Mouse (Mus musculus): Measurements from ENCODE around the gene Ceacam18. TPM values are rescaled to one million over a fixed set of nuclear protein-coding genes. Genes with fewer than 3 reads are reported as not detected.
"Not testable (repeated sequence)": the region's sequence is repeated elsewhere in the genome, so short reads cannot be mapped to it uniquely, and the experiment has no call there.

The Ceacam18 gene
- polyA plus RNA-seq, 1 experiment: not detected

DNA sequence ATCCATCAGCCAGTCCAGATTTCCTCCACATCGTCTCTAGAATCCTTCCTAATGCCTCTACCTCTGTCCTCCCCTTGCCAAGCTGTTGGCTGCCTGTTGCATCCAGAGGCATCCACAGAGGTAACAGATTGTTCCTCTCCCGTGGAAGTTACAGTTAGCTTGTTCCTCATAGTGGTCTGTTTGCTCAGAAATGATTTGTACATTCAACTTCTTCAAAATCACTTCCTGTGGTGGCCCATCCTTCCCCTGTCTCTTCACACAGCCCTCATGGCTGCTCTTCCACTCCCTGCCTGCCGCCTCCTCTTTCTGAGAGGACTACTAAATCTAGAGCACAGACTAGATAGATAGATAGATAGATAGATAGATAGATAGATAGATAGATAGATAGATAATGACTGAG is 20.0 kb downstream of the Ceacam18 start:
- TF ChIP-seq TAL1 (IDR thresholded peaks at IDR 0.05; ENCODE audit: low read length): no peak
- H3K9me3 ChIP-seq (ENCODE audit: control insufficient read depth, low read length): peaks cover 4% of the 10 kb centered on the region
- H3K27me3 ChIP-seq (ENCODE audit: control insufficient read depth): no peaks in the 10 kb centered on the region
- no peaks in the 10 kb centered on the region for H3K36me3 ChIP-seq (ENCODE audit: control insufficient read depth)
- H3K4me3 ChIP-seq (replicated peaks): no peak overlapping the region
- H3K4me1 ChIP-seq (ENCODE audit: control insufficient read depth): no peaks in the 10 kb centered on the region

DNA sequence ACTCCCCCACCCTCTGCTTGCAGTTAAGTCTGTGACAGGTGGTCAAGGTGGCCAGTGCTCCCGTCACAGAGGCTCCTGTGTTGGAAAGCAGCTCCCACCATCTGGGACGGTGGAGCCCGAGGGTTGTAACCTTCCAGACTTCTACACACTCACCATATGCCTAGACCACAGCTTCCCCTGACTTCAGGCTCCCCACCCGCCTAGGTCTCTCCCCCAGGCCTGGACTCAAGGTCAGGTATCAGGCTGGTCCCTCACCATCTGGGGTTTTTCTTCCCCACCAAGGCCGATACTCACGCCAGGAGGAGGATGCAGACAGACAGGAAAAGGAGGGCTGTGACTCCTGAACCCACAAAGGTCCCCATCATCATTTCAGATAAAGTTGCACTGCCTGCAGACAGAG is 21.7 kb downstream of the Ceacam18 start:
- Histone ChIP-seq H3K4me1 (ENCODE audit: control insufficient read depth) (no peaks in the 10 kb centered on the region), H3K4me3 (replicated peaks) (no peak overlapping the region), H3K27me3 (ENCODE audit: control insufficient read depth) (no peaks in the 10 kb centered on the region), H3K9me3 (ENCODE audit: control insufficient read depth, low read length) (peaks cover 2% of the 10 kb centered on the region), H3K36me3 (ENCODE audit: control insufficient read depth) (no peaks in the 10 kb centered on the region)
- TF ChIP-seq GATA1 (IDR thresholded peaks at IDR 0.05; ENCODE audit: low read length) (no peak), TAL1 (IDR thresholded peaks at IDR 0.05; ENCODE audit: low read length) (no peak)

DNA sequence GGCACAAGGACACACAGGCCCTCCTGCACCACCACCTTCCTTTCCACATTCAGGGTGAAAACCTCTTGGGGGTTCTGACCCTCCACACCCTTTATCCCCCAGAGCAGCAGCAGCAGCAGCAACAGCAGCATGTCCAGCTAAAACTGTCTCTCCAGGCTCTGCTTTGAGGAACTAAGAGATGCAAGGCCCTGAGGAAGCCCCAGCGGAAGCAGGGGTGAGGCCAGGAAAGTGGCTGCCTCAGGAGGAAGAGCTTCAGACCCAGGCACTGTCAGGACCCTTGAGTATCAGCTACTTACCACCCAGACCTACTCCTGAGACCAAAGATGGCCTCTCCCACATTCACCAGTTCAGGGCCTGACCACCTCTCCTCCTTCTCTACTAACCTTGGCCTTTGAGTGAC is 25.5 kb downstream of the Ceacam18 start, which contains the start of gene Siglece:
Gene Siglece (minus strand): TSS at position 160 of the 400 bp plus-strand sequence.
- TF ChIP-seq GATA1 (IDR thresholded peaks at IDR 0.05; ENCODE audit: low read length) (no peak), TAL1 (IDR thresholded peaks at IDR 0.05; ENCODE audit: low read length) (no peak)
- Histone ChIP-seq H3K27me3 (ENCODE audit: control insufficient read depth) (no peaks in the 10 kb centered on the region), H3K9me3 (ENCODE audit: control insufficient read depth, low read length) (no peaks in the 10 kb centered on the region), H3K36me3 (ENCODE audit: control insufficient read depth) (no peaks in the 10 kb centered on the region), H3K4me3 (replicated peaks) (no peak within 1 kb of the TSS), H3K4me1 (ENCODE audit: control insufficient read depth) (no peaks in the 10 kb centered on the region)

DNA sequence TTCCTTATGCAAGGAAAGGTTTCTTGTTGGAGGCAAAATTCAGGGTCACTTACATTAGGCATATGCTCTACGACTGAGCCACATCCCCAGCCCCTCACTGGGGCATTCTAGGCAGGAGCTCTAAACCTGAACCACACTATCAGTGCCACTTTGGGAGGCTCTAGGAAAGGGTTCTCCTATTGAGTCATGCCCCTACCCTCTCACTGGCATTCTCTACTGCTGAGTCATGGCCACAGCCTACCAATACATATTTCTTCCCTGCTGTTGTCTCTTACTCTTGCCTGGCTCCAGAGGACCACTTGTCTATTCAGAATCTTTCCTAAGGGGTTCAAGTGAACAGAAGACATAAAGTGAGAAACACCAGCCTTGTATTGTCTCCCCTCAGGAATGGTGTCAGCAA is 28.3 kb downstream of the Ceacam18 start:
- no peak for TF ChIP-seq GATA1 (IDR thresholded peaks at IDR 0.05; ENCODE audit: low read length)
- TF ChIP-seq TAL1 (IDR thresholded peaks at IDR 0.05; ENCODE audit: low read length): no peak
- Histone ChIP-seq H3K4me1 (ENCODE audit: control insufficient read depth) (no peaks in the 10 kb centered on the region), H3K9me3 (ENCODE audit: control insufficient read depth, low read length) (no peaks in the 10 kb centered on the region), H3K36me3 (ENCODE audit: control insufficient read depth) (no peaks in the 10 kb centered on the region), H3K4me3 (replicated peaks) (no peak overlapping the region), H3K27me3 (ENCODE audit: control insufficient read depth) (no peaks in the 10 kb centered on the region)

DNA sequence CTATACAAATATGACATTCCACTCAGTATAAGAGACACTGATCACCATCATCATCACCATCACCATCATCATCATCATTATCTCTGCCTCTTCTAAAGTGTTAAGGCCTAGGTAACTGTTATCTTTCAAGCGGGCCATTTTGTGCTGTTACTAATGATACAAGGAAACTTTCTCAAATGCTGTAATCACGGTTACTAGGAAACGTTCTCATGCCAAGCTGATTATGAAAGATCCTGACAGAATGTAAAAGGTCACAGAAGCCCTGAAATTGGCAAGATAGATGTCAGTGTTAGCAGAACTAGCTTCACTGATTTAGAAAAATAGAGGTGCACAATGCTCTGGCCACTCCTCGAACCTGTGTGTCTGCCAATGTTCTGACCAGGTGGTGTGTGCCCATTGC is 32.7 kb downstream of the Ceacam18 start:
- peaks cover 15% of the 10 kb centered on the region for H3K4me1 ChIP-seq (ENCODE audit: control insufficient read depth)
- not testable (repeated sequence) for H3K9me3 ChIP-seq (ENCODE audit: control insufficient read depth, low read length); H3K4me3 ChIP-seq (replicated peaks); H3K27me3 ChIP-seq (ENCODE audit: control insufficient read depth); H3K36me3 ChIP-seq (ENCODE audit: control insufficient read depth)

DNA sequence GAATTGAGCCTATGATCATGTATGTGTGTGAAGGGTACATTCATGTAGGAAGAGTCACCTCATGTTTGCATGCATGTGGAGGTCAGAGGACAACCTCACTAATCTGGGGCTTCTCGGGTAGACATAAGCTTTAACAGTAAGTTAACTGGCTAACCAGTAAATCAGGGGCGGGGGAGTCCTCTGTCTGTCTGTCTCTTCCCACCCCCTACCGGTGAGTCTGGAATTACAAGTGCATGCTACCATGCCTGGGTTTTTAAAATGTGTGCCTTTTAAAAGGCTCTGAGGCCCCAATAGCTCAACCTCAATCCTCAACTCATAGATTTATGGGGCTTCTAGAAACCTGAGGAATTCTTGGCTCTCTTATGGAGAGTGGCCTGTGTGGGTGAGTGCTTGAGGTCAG is 34.1 kb downstream of the Ceacam18 start:
- no peak for TF ChIP-seq GATA1 (IDR thresholded peaks at IDR 0.05; ENCODE audit: low read length)
- no peak for TF ChIP-seq TAL1 (IDR thresholded peaks at IDR 0.05; ENCODE audit: low read length)
- Histone ChIP-seq H3K4me3 (replicated peaks) (no peak overlapping the region), H3K9me3 (ENCODE audit: control insufficient read depth, low read length) (no peaks in the 10 kb centered on the region), H3K36me3 (ENCODE audit: control insufficient read depth) (no peaks in the 10 kb centered on the region), H3K27me3 (ENCODE audit: control insufficient read depth) (no peaks in the 10 kb centered on the region), H3K4me1 (ENCODE audit: control insufficient read depth) (peaks cover 24% of the 10 kb centered on the region)

DNA sequence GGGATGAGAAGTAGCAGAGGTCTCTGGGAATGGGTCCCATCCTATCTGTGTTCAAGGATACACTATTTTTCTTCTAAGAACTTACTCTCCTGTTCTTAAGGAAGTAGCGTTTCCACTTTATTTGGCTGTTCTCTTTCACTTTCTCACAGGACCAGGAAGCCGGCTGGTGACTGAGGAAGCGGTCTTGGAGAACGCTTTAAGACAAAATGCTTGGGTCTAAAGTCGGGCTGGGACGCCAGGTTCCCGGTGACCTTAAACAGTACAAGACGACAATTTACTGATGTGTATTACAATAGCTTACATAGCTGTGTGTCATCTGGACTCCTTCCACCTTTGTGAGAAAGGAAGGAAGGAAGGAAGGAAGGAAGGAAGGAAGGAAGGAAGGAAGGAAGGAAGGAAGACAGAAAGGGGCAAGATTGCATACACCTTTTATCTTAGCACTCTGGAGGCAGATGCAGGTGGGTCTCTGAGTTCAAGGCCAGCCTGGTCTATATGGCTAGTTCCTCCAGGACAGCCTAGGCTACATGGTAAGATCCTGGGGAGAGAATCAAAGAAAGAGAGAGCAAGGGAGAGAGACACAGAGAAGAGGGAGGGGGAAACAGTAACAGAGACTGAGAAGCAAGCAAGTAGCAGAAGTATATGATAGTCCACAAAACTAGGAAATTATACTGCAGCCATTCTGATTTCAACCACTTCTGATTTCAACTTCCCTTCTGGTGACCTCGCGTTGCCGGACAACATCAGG is 36.7 kb downstream of the Ceacam18 start:
- H3K36me3 ChIP-seq (ENCODE audit: control insufficient read depth): peaks cover 20% of the 10 kb centered on the region
- peaks cover 6% of the 10 kb centered on the region for H3K9me3 ChIP-seq (ENCODE audit: control insufficient read depth, low read length)
- peak overlapping the region; percentile 75 for H3K4me3 ChIP-seq (replicated peaks)
- H3K27me3 ChIP-seq (ENCODE audit: control insufficient read depth): no peaks in the 10 kb centered on the region
- peaks cover 24% of the 10 kb centered on the region for H3K4me1 ChIP-seq (ENCODE audit: control insufficient read depth)
- TF ChIP-seq GATA1 (IDR thresholded peaks at IDR 0.05; ENCODE audit: low read length): no peak
- TF ChIP-seq TAL1 (IDR thresholded peaks at IDR 0.05; ENCODE audit: low read length): no peak

DNA sequence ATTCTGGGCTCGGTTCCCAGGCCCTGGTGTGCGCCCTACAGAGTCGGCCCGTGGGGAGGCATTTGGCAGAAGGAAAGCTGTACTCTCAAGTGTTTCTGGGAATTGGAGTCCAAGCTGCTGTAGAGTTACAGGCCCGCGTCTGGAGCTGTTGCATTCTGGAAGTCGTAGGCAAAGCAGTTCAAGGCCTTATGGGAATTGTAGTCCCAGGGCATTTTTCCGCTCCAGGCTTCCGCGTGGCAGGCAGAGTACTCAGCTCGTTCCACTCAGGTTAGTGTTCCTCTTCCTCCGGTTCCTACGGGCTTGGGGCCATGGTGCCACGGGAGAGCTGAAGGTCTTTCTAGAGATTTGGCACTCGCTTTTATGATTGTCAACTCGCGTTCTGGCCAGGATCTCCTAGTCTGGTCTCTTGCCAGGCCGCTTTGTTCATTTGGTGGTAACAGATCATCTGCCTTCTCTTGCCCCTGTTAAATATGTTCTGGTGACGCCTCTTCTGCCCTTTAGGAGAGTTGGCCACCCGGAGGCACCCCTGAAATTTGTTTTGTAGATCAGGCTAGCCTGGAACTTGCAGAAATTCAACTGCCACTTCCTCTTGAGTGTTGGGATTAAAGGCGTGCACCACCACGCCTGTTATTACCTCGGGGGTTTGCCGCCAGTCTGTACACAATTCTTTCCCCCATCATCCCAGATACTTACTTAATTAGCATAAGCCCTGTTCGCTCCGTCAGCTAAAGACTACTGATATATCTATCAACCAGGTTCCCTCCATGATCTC is 37.5 kb downstream of the Ceacam18 start, which contains the start of gene Ctu1:
Gene Ctu1 (plus strand): TSS at position 208 of the 772 bp plus-strand sequence.
- Histone ChIP-seq H3K4me1 (ENCODE audit: control insufficient read depth) (peaks cover 24% of the 10 kb centered on the region), H3K4me3 (replicated peaks) (peak within 1 kb of the TSS; percentile 75), H3K27me3 (ENCODE audit: control insufficient read depth) (no peaks in the 10 kb centered on the region), H3K36me3 (ENCODE audit: control insufficient read depth) (peaks cover 28% of the 10 kb centered on the region), H3K9me3 (ENCODE audit: control insufficient read depth, low read length) (peaks cover 13% of the 10 kb centered on the region)
- no peak for TF ChIP-seq GATA1 (IDR thresholded peaks at IDR 0.05; ENCODE audit: low read length)
- TF ChIP-seq TAL1 (IDR thresholded peaks at IDR 0.05; ENCODE audit: low read length): no peak

DNA sequence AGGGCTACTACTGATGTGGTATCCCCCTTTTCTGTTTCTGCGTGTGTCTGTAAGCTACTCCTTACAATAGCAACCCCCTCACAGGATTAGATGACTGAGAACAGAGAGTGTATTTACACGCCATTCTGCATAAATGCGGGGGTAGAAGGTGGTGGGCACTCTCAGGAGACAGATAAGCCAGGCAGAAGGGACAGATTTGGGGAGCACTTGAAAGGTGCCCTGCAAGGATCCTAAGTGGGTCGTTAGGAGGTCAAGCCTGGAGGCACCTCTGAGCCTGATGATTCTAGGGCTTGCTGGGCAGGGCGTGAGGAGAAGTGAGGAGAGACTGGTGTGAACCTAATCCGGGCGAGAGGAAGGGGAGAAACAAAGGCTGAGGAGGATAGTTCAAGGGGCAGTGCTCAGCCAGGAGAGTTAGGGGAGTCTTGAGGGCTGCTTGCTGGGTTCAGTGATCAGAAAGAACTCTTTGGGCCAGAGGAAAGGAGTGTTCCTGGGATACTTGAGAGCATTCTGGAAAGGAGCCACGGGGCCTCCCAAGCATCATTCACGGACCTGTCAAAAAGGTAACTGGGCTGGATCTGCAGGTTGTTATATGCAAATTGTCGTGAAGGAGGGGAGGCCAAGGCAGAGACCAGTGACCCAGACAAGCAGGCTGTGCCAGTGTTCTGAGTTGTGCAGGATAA is 38.2 kb downstream of the Ceacam18 start:
- Histone ChIP-seq H3K36me3 (ENCODE audit: control insufficient read depth) (peaks cover 35% of the 10 kb centered on the region), H3K27me3 (ENCODE audit: control insufficient read depth) (no peaks in the 10 kb centered on the region), H3K9me3 (ENCODE audit: control insufficient read depth, low read length) (peaks cover 13% of the 10 kb centered on the region), H3K4me1 (ENCODE audit: control insufficient read depth) (peaks cover 24% of the 10 kb centered on the region), H3K4me3 (replicated peaks) (peak overlapping the region; percentile 75)
- TF ChIP-seq GATA1 (IDR thresholded peaks at IDR 0.05; ENCODE audit: low read length) (no peak), TAL1 (IDR thresholded peaks at IDR 0.05; ENCODE audit: low read length) (no peak)
